Mouse (Mus musculus) spleen, adult 2 months (tissue): ENCODE results near the gene Ube2g2.

ENCODE experiments used
- CTCF ChIP-seq: fragments of 200-500 bp; IDR thresholded peaks from 2 replicates; pipeline ENCODE4 v1.5.1; 2011; ENCODE audit warnings: mild to moderate bottlenecking, inconsistent platforms; ENCODE audit not compliant: insufficient read depth, insufficient read length, insufficient replicate concordance; ENCODE audit errors: extremely low read depth
- POLR2A ChIP-seq: fragments of 200-500 bp; IDR thresholded peaks from 2 replicates; pipeline ENCODE4 v1.6.1; 2011; ENCODE audit warnings: low read depth, low read length, inconsistent platforms

GRCm38 (mm10) chr10:77616926-77617325 is 5.1 kb upstream of the Ube2g2 start:
- TF ChIP-seq CTCF (no peak), POLR2A (no peak)
